Mouse (Mus musculus): ENCODE results near the gene Vasn. TPM values are rescaled to one million over a fixed set of nuclear protein-coding genes. Genes with fewer than 3 reads are reported as not detected.

The Vasn gene
- polyA plus RNA-seq, 1 experiment = 6.5 TPM

GRCm38 (mm10) chr16:4646831-4647230, 7.1 kb downstream of the Vasn start:
- no peaks in the 10 kb centered on the region for H3K27me3 ChIP-seq (ENCODE audit: control insufficient read depth, insufficient read depth, low read length)
- no peak overlapping the region for H3K27ac ChIP-seq (ENCODE audit: insufficient read depth, low read length)
- no peak overlapping the region for H3K4me3 ChIP-seq (replicated peaks; ENCODE audit: insufficient read depth, low read depth, low read length)
- H3K4me1 ChIP-seq (ENCODE audit: control insufficient read depth, insufficient read depth, low read length) = peaks cover 20% of the 10 kb centered on the region
- TF ChIP-seq POLR2A (IDR thresholded peaks at IDR 0.05; ENCODE audit: borderline replicate concordance, insufficient read depth, low read length) (no peak), CTCF (IDR thresholded peaks at IDR 0.05; ENCODE audit: borderline replicate concordance, insufficient read depth, low read depth, low read length) (no peak)
- WGBS = 94% methylated on average over 4 of the region's 4 CpGs
- no peak for DNase-seq

GRCm38 (mm10) chr16:4647651-4648141, 8.0 kb downstream of the Vasn start:
- TF ChIP-seq CTCF (IDR thresholded peaks at IDR 0.05; ENCODE audit: borderline replicate concordance, insufficient read depth, low read depth, low read length) (no peak), POLR2A (IDR thresholded peaks at IDR 0.05; ENCODE audit: borderline replicate concordance, insufficient read depth, low read length) (no peak)
- 76% methylated on average over 13 of the region's 13 CpGs for WGBS
- peaks cover 26% of the 10 kb centered on the region for H3K4me1 ChIP-seq (ENCODE audit: control insufficient read depth, insufficient read depth, low read length)
- DNase-seq = peak in 1 of 2 experiments; percentile 12
- H3K4me3 ChIP-seq (replicated peaks; ENCODE audit: insufficient read depth, low read depth, low read length) = no peak overlapping the region
- H3K27ac ChIP-seq (ENCODE audit: insufficient read depth, low read length) = no peak overlapping the region
- H3K27me3 ChIP-seq (ENCODE audit: control insufficient read depth, insufficient read depth, low read length) = no peaks in the 10 kb centered on the region

DNA sequence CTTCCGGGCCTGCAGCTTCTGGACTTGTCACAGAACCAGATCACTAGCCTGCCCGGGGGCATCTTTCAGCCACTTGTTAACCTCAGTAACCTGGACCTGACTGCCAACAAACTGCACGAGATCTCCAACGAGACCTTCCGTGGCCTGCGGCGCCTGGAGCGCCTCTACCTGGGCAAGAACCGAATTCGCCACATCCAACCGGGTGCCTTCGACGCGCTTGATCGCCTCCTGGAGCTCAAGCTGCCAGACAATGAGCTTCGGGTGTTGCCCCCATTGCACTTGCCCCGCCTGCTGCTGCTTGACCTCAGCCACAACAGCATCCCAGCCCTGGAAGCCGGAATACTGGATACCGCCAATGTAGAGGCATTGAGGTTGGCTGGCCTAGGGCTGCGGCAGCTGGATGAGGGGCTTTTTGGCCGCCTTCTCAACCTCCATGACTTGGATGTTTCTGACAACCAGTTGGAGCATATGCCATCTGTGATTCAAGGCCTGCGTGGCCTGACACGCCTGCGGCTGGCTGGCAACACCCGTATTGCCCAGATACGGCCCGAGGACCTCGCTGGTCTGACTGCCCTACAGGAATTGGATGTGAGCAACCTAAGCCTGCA, 8.8 kb downstream of the Vasn start:
- Histone ChIP-seq H3K4me1 (ENCODE audit: control insufficient read depth, insufficient read depth, low read length) (peaks cover 26% of the 10 kb centered on the region), H3K4me3 (replicated peaks; ENCODE audit: insufficient read depth, low read depth, low read length) (no peak overlapping the region), H3K27me3 (ENCODE audit: control insufficient read depth, insufficient read depth, low read length) (no peaks in the 10 kb centered on the region), H3K27ac (ENCODE audit: insufficient read depth, low read length) (no peak overlapping the region)
- WGBS = 85% methylated on average over 28 of the region's 28 CpGs
- TF ChIP-seq POLR2A (IDR thresholded peaks at IDR 0.05; ENCODE audit: borderline replicate concordance, insufficient read depth, low read length) = no peak
- TF ChIP-seq CTCF (IDR thresholded peaks at IDR 0.05; ENCODE audit: borderline replicate concordance, insufficient read depth, low read depth, low read length) = no peak
- peak in 1 of 2 experiments; percentile 14 for DNase-seq

DNA sequence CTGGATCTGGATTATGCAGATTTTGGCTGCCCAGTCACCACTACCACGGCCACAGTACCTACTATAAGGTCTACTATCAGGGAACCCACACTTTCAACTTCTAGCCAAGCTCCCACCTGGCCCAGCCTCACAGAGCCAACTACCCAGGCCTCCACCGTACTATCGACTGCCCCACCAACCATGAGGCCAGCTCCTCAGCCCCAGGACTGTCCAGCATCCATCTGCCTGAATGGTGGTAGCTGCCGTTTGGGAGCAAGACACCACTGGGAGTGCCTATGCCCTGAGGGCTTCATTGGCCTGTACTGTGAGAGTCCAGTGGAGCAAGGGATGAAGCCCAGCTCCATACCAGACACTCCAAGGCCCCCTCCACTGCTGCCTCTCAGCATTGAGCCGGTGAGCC, 9.5 kb downstream of the Vasn start:
- Histone ChIP-seq H3K4me3 (replicated peaks; ENCODE audit: insufficient read depth, low read depth, low read length) (no peak overlapping the region), H3K27me3 (ENCODE audit: control insufficient read depth, insufficient read depth, low read length) (no peaks in the 10 kb centered on the region), H3K27ac (ENCODE audit: insufficient read depth, low read length) (no peak overlapping the region), H3K4me1 (ENCODE audit: control insufficient read depth, insufficient read depth, low read length) (peaks cover 25% of the 10 kb centered on the region)
- TF ChIP-seq POLR2A (IDR thresholded peaks at IDR 0.05; ENCODE audit: borderline replicate concordance, insufficient read depth, low read length) = no peak
- TF ChIP-seq CTCF (IDR thresholded peaks at IDR 0.05; ENCODE audit: borderline replicate concordance, insufficient read depth, low read depth, low read length) = no peak
- WGBS = 82% methylated on average over 5 of the region's 5 CpGs
- DNase-seq = no peak

DNA sequence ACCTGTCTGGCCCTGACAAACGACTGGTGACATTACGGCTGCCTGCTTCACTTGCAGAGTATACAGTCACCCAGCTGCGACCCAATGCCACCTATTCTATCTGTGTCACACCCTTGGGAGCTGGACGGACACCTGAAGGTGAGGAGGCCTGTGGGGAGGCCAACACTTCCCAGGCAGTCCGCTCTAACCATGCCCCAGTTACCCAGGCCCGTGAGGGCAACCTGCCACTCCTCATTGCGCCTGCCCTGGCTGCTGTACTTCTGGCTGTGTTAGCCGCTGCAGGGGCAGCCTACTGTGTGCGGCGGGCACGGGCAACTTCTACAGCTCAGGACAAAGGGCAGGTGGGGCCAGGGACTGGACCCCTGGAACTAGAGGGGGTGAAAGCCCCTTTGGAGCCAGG, 10.0 kb downstream of the Vasn start:
- DNase-seq = peak in 1 of 2 experiments; percentile 11
- no peak overlapping the region for H3K4me3 ChIP-seq (replicated peaks; ENCODE audit: insufficient read depth, low read depth, low read length)
- H3K27ac ChIP-seq (ENCODE audit: insufficient read depth, low read length) = no peak overlapping the region
- TF ChIP-seq CTCF (IDR thresholded peaks at IDR 0.05; ENCODE audit: borderline replicate concordance, insufficient read depth, low read depth, low read length) (no peak), POLR2A (IDR thresholded peaks at IDR 0.05; ENCODE audit: borderline replicate concordance, insufficient read depth, low read length) (no peak)
- 93% methylated on average over 11 of the region's 11 CpGs for WGBS
- peaks cover 26% of the 10 kb centered on the region for H3K4me1 ChIP-seq (ENCODE audit: control insufficient read depth, insufficient read depth, low read length)
- no peaks in the 10 kb centered on the region for H3K27me3 ChIP-seq (ENCODE audit: control insufficient read depth, insufficient read depth, low read length)

GRCm38 (mm10) chr16:4650161-4650560, 10.4 kb downstream of the Vasn start:
- Histone ChIP-seq H3K27ac (ENCODE audit: insufficient read depth, low read length) (no peak overlapping the region), H3K4me3 (replicated peaks; ENCODE audit: insufficient read depth, low read depth, low read length) (no peak overlapping the region), H3K4me1 (ENCODE audit: control insufficient read depth, insufficient read depth, low read length) (peaks cover 30% of the 10 kb centered on the region), H3K27me3 (ENCODE audit: control insufficient read depth, insufficient read depth, low read length) (no peaks in the 10 kb centered on the region)
- no peak for DNase-seq
- TF ChIP-seq POLR2A (IDR thresholded peaks at IDR 0.05; ENCODE audit: borderline replicate concordance, insufficient read depth, low read length) (no peak), CTCF (IDR thresholded peaks at IDR 0.05; ENCODE audit: borderline replicate concordance, insufficient read depth, low read depth, low read length) (no peak)
- 97% methylated on average over 3 of the region's 3 CpGs for WGBS

GRCm38 (mm10) chr16:4651081-4651480, 11.3 kb downstream of the Vasn start:
- DNase-seq = no peak
- Histone ChIP-seq H3K4me1 (ENCODE audit: control insufficient read depth, insufficient read depth, low read length) (peaks cover 39% of the 10 kb centered on the region), H3K4me3 (replicated peaks; ENCODE audit: insufficient read depth, low read depth, low read length) (no peak overlapping the region), H3K27ac (ENCODE audit: insufficient read depth, low read length) (no peak overlapping the region), H3K27me3 (ENCODE audit: control insufficient read depth, insufficient read depth, low read length) (no peaks in the 10 kb centered on the region)
- WGBS = 96% methylated on average over 1 of the region's 1 CpGs
- TF ChIP-seq POLR2A (IDR thresholded peaks at IDR 0.05; ENCODE audit: borderline replicate concordance, insufficient read depth, low read length) = no peak
- TF ChIP-seq CTCF (IDR thresholded peaks at IDR 0.05; ENCODE audit: borderline replicate concordance, insufficient read depth, low read depth, low read length) = no peak

- peaks cover 44% of the 10 kb centered on the region for H3K4me1 ChIP-seq (ENCODE audit: control insufficient read depth, insufficient read depth, low read length)
- no peak overlapping the region for H3K4me3 ChIP-seq (replicated peaks; ENCODE audit: insufficient read depth, low read depth, low read length)
- no peaks in the 10 kb centered on the region for H3K27me3 ChIP-seq (ENCODE audit: control insufficient read depth, insufficient read depth, low read length)
- DNase-seq = peak in 1 of 2 experiments; percentile 14
- TF ChIP-seq CTCF (IDR thresholded peaks at IDR 0.05; ENCODE audit: borderline replicate concordance, insufficient read depth, low read depth, low read length) (no peak), POLR2A (IDR thresholded peaks at IDR 0.05; ENCODE audit: borderline replicate concordance, insufficient read depth, low read length) (no peak)
- WGBS = 96% methylated on average over 7 of the region's 7 CpGs
- H3K27ac ChIP-seq (ENCODE audit: insufficient read depth, low read length) = no peak overlapping the region
Observed at GRCm38 (mm10) chr16:4651624-4652023, 11.9 kb downstream of the Vasn start.
